Mouse (Mus musculus) heart, postnatal 0 days (tissue): ENCODE results near the gene Tmem81.

Experiments
- CTCF ChIP-seq: IDR thresholded peaks from 2 replicates; pipeline ENCODE4 v1.5.1; 2016; ENCODE audit warnings: antibody characterized with exemption, control low read depth, low read depth
- EP300 ChIP-seq: IDR thresholded peaks from 2 replicates; pipeline ENCODE4 v1.6.1; 2016; ENCODE audit warnings: antibody characterized with exemption, low read depth

DNA sequence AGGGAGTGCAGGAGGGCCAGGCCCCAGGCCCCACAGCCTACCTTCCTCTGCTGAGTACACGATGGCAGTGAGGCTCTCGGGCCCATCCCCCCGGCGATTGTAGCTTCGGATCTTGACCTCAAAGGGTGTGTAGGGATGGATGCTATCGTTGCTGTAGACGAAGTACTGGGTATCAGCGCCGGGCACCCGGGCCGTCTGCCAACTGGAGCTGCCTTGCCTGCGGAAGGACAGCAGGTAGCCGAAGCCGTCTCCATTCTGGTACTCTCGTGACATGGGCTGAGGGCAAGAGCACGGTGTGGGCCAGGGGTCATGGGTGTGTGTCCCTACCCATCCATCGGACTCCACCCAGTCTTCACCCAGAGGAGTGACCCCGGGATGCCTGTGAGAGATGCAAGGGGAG lies 12.6 kb downstream of the Tmem81 start:
- TF ChIP-seq EP300 (no peak), CTCF (no peak)
